Mouse (Mus musculus): ENCODE data around the gene Sipa1l1.

DNA sequence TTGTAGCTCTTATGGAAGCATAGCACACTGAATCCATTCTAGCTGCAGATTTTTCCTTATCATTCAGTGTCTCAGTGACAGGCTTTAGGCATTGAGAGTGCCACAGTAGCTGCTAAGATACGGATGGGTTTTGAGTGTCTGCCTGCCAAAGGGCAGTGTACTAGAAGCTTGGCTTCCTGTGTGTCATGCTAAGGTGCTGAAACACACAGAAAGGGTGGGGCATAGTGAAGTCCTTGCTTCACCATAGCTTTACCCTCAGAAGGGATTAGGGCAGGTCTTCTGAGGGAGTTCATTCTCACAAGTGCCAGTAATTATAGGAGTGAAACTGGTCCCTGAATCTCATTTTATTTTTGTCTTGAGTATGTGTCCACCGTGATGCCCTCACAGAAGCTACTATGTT is 82.2 kb downstream of the Sipa1l1 start:
- TF ChIP-seq CTCF (conservative IDR thresholded peaks at IDR 0.05; ENCODE audit: insufficient read depth, insufficient read length, low read depth, low read length) (no peak), POLR2A (IDR thresholded peaks at IDR 0.05; ENCODE audit: low read depth, low read length) (no peak)

Data from kidney, adult 2 months (tissue).